Mouse (Mus musculus) heart, postnatal 0 days (tissue): ENCODE measurements around the gene Pigm.

Source experiments
- CTCF ChIP-seq: IDR thresholded peaks from 2 replicates; pipeline ENCODE4 v1.5.1; 2016; ENCODE audit warnings: antibody characterized with exemption, control low read depth, low read depth
- EP300 ChIP-seq: IDR thresholded peaks from 2 replicates; pipeline ENCODE4 v1.6.1; 2016; ENCODE audit warnings: antibody characterized with exemption, low read depth

- no peak for TF ChIP-seq CTCF
- no peak for TF ChIP-seq EP300
Measured at GRCm38 (mm10) chr1:172332925-172333324, 43.4 kb upstream of the Pigm start.
